Mouse (Mus musculus) testis, adult 2 months (tissue): ENCODE data around the gene Ppp1r15a. TPM values are rescaled to one million over a fixed set of nuclear protein-coding genes. Genes with fewer than 3 reads are reported as not detected.

Experiments
- H3K27ac ChIP-seq: fragments of 200-500 bp; 2 replicates; pipeline ENCODE4 v1.5.1; 2012; ENCODE audit warnings: low read depth, low read length; ENCODE audit not compliant: control insufficient read depth, insufficient read depth
- H3K27me3 ChIP-seq: fragments of 200-500 bp; 2 replicates; pipeline ENCODE4 v1.6.1; 2012; ENCODE audit warnings: mild to moderate bottlenecking, low read length, moderate library complexity; ENCODE audit not compliant: control insufficient read depth, insufficient read depth
- H3K36me3 ChIP-seq: fragments of 200-500 bp; 2 replicates; pipeline ENCODE4 v1.6.1; 2012; ENCODE audit warnings: mild to moderate bottlenecking, low read length; ENCODE audit not compliant: control insufficient read depth, insufficient read depth
- H3K4me1 ChIP-seq: fragments of 200-500 bp; 2 replicates; pipeline ENCODE4 v1.6.1; 2012; ENCODE audit warnings: low read length; ENCODE audit not compliant: control insufficient read depth, insufficient read depth
- H3K4me3 ChIP-seq: fragments of 200-500 bp; 2 replicates; pipeline ENCODE4 v1.5.1; 2012; ENCODE audit warnings: low read depth, mild to moderate bottlenecking, low read length, moderate library complexity, mixed read lengths; ENCODE audit not compliant: control insufficient read depth
- CTCF ChIP-seq: fragments of 200-500 bp; IDR thresholded peaks from 2 replicates; pipeline ENCODE4 v1.5.1; 2012; ENCODE audit warnings: low read depth, mild to moderate bottlenecking, inconsistent platforms, low read length, moderate library complexity; ENCODE audit not compliant: control insufficient read depth, insufficient read depth, insufficient replicate concordance
- POLR2A ChIP-seq: fragments of 200-500 bp; IDR thresholded peaks from 2 replicates; pipeline ENCODE4 v1.6.1; 2012; ENCODE audit warnings: low read depth, mild to moderate bottlenecking, inconsistent platforms, low read length, moderate library complexity; ENCODE audit not compliant: control insufficient read depth
- polyA plus RNA-seq: library from polyadenylated mRNA; depleted of rRNA; stranded (reverse); fragments of >200 nt; gene quantifications from 2 replicates; pipeline ENCODE4 v1.2.3, GENCODE M21; 2012

The Ppp1r15a gene
- polyA plus RNA-seq, 1 experiment: 5.9 TPM

- no peak overlapping the region for H3K27ac ChIP-seq
Observed at GRCm38 (mm10) chr7:45558907-45559306, 32.8 kb upstream of the Ppp1r15a start.

GRCm38 (mm10) chr7:45555787-45556186, 29.7 kb upstream of the Ppp1r15a start:
- Histone ChIP-seq H3K4me1 (peaks cover 2% of the 10 kb centered on the region), H3K36me3 (no peaks in the 10 kb centered on the region), H3K27me3 (no peaks in the 10 kb centered on the region), H3K4me3 (no peak overlapping the region), H3K27ac (no peak overlapping the region)
- no peak for TF ChIP-seq POLR2A
- TF ChIP-seq CTCF: peak; percentile 70; the same call in 1 of the 2 replicates

More at GRCm38 (mm10) chr7:45558907-45559306, 32.8 kb upstream of the Ppp1r15a start:
- no peak for TF ChIP-seq POLR2A
- TF ChIP-seq CTCF: no peak
- no peaks in the 10 kb centered on the region for H3K27me3 ChIP-seq
- no peak overlapping the region for H3K4me3 ChIP-seq
- H3K36me3 ChIP-seq: no peaks in the 10 kb centered on the region
- peaks cover 8% of the 10 kb centered on the region for H3K4me1 ChIP-seq

GRCm38 (mm10) chr7:45554744-45555143, 28.7 kb upstream of the Ppp1r15a start, which contains the start of gene Hsd17b14:
Gene Hsd17b14 (plus strand): TSS chr7:45554893.
- no peaks in the 10 kb centered on the region for H3K4me1 ChIP-seq
- H3K4me3 ChIP-seq: no peak within 1 kb of the TSS
- H3K27ac ChIP-seq: no peak within 1 kb of the TSS
- TF ChIP-seq POLR2A: no peak
- no peak for TF ChIP-seq CTCF
- H3K27me3 ChIP-seq: no peaks in the 10 kb centered on the region
- H3K36me3 ChIP-seq: no peaks in the 10 kb centered on the region

- TF ChIP-seq CTCF (no peak), POLR2A (no peak)
- H3K27ac ChIP-seq: no peak overlapping the region
- no peaks in the 10 kb centered on the region for H3K36me3 ChIP-seq
- H3K27me3 ChIP-seq: no peaks in the 10 kb centered on the region
- H3K4me3 ChIP-seq: no peak overlapping the region
- H3K4me1 ChIP-seq: no peaks in the 10 kb centered on the region
Observed at GRCm38 (mm10) chr7:45553990-45554389, 27.9 kb upstream of the Ppp1r15a start.

GRCm38 (mm10) chr7:45553519-45553918, 27.5 kb upstream of the Ppp1r15a start:
- no peak overlapping the region for H3K27ac ChIP-seq

GRCm38 (mm10) chr7:45551512-45551883, 25.4 kb upstream of the Ppp1r15a start:
- Histone ChIP-seq H3K4me1 (no peaks in the 10 kb centered on the region), H3K4me3 (no peak overlapping the region), H3K36me3 (no peaks in the 10 kb centered on the region), H3K27me3 (no peaks in the 10 kb centered on the region), H3K27ac (no peak overlapping the region)
- no peak for TF ChIP-seq POLR2A
- TF ChIP-seq CTCF: no peak

More at GRCm38 (mm10) chr7:45553519-45553918, 27.5 kb upstream of the Ppp1r15a start:
- H3K4me3 ChIP-seq: no peak overlapping the region
- TF ChIP-seq CTCF: no peak
- H3K4me1 ChIP-seq: no peaks in the 10 kb centered on the region
- H3K27me3 ChIP-seq: no peaks in the 10 kb centered on the region
- no peaks in the 10 kb centered on the region for H3K36me3 ChIP-seq

- no peak overlapping the region for H3K27ac ChIP-seq
- H3K4me3 ChIP-seq: no peak overlapping the region
- no peaks in the 10 kb centered on the region for H3K4me1 ChIP-seq
- H3K36me3 ChIP-seq: no peaks in the 10 kb centered on the region
- TF ChIP-seq CTCF (no peak), POLR2A (no peak)
- no peaks in the 10 kb centered on the region for H3K27me3 ChIP-seq
Observed at GRCm38 (mm10) chr7:45550821-45551511, 24.9 kb upstream of the Ppp1r15a start.

GRCm38 (mm10) chr7:45549641-45550436, 23.8 kb upstream of the Ppp1r15a start:
- no peak overlapping the region for H3K27ac ChIP-seq
- H3K4me3 ChIP-seq: no peak overlapping the region
- H3K4me1 ChIP-seq: no peaks in the 10 kb centered on the region
- TF ChIP-seq POLR2A (no peak), CTCF (no peak)
- H3K27me3 ChIP-seq: no peaks in the 10 kb centered on the region
- no peaks in the 10 kb centered on the region for H3K36me3 ChIP-seq
